Mouse (Mus musculus): Measurements from ENCODE around the gene Stat5a. TPM values are rescaled to one million over a fixed set of nuclear protein-coding genes. Genes with fewer than 3 reads are reported as not detected.

Stat5a gene
- polyA plus RNA-seq (2015; fragmentation: Nextera tagmentation; extraction: Ambion mirVana) = 3.7 and 4.5 TPM in 2 replicates

- Histone ChIP-seq H3K4me1 (ENCODE audit: insufficient read depth, low read length) (peaks cover 9% of the 10 kb centered on the region; the same call in 1 of the 2 replicates), H3K27me3 (ENCODE audit: insufficient read depth, low read length) (peaks cover 11% of the 10 kb centered on the region), H3K4me2 (replicated peaks; ENCODE audit: low read depth, low read length) (peak within 1 kb of the TSS; percentile 77), H3K9ac (replicated peaks; ENCODE audit: low read length) (peak within 1 kb of the TSS; percentile 70), H3K9me3 (ENCODE audit: low read length) (no peaks in the 10 kb centered on the region), H3K4me3 (ENCODE audit: low read length) (peak within 1 kb of the TSS; percentile 59), H3K27ac (ENCODE audit: low read length) (no peak within 1 kb of the TSS), H3K36me3 (ENCODE audit: insufficient read depth, low read length) (no peaks in the 10 kb centered on the region)
- no peak for ATAC-seq (ENCODE audit: low FRiP score, low TSS enrichment)
- 63% methylated on average over 9 of the region's 9 CpGs for WGBS
These were observed at the start of gene Stat5a for GRCm38 (mm10) chr11:100858935-100859578. Gene Stat5a (plus strand): TSS chr11:100859351.

- 33% methylated on average over 9 of the region's 9 CpGs for WGBS
- Histone ChIP-seq H3K27ac (ENCODE audit: low read length) (peak overlapping the region; percentile 39), H3K27me3 (ENCODE audit: insufficient read depth, low read length) (no peaks in the 10 kb centered on the region), H3K4me3 (ENCODE audit: low read length) (no peak overlapping the region), H3K36me3 (ENCODE audit: insufficient read depth, low read length) (no peaks in the 10 kb centered on the region; the same call in 1 of the 2 replicates), H3K9me3 (ENCODE audit: low read length) (0 out of 2 replicates have a peak, but pooled peaks cover 3% of the 10 kb centered on the region), H3K4me1 (ENCODE audit: insufficient read depth, low read length) (peaks cover 17% of the 10 kb centered on the region), H3K9ac (replicated peaks; ENCODE audit: low read length) (no peak overlapping the region), H3K4me2 (replicated peaks; ENCODE audit: low read depth, low read length) (peak overlapping the region; percentile 16; the same call in 1 of the 2 replicates)
- ATAC-seq (ENCODE audit: low FRiP score, low TSS enrichment) = peak; percentile 89
These were observed 48.6 kb upstream of the Stat5a start for GRCm38 (mm10) chr11:100810516-100810915.

- no peak for ATAC-seq (ENCODE audit: low FRiP score, low TSS enrichment)
These were observed 48.0 kb upstream of the Stat5a start for GRCm38 (mm10) chr11:100811132-100811531.

GRCm38 (mm10) chr11:100814498-100814897 lies 44.7 kb upstream of the Stat5a start:
- ATAC-seq (ENCODE audit: low FRiP score, low TSS enrichment) = peak; percentile 73
- H3K27me3 ChIP-seq (ENCODE audit: insufficient read depth, low read length) = no peaks in the 10 kb centered on the region
- no peak overlapping the region for H3K9ac ChIP-seq (replicated peaks; ENCODE audit: low read length)
- peak overlapping the region; percentile 20 for H3K4me3 ChIP-seq (ENCODE audit: low read length)
- 0 out of 2 replicates have a peak overlapping the region, but pooled peaks have one; percentile 29 for H3K27ac ChIP-seq (ENCODE audit: low read length)
- 18% methylated on average over 13 of the region's 13 CpGs for WGBS
- H3K36me3 ChIP-seq (ENCODE audit: insufficient read depth, low read length) = no peaks in the 10 kb centered on the region
- peak overlapping the region; percentile 45 for H3K4me2 ChIP-seq (replicated peaks; ENCODE audit: low read depth, low read length)
- H3K4me1 ChIP-seq (ENCODE audit: insufficient read depth, low read length) = peaks cover 21% of the 10 kb centered on the region
- H3K9me3 ChIP-seq (ENCODE audit: low read length) = 0 out of 2 replicates have a peak, but pooled peaks cover 3% of the 10 kb centered on the region

More at GRCm38 (mm10) chr11:100811132-100811531, 48.0 kb upstream of the Stat5a start:
- 78% methylated on average over 2 of the region's 2 CpGs for WGBS
- Histone ChIP-seq H3K27me3 (ENCODE audit: insufficient read depth, low read length) (no peaks in the 10 kb centered on the region), H3K27ac (ENCODE audit: low read length) (peak overlapping the region; percentile 39; the same call in 1 of the 2 replicates), H3K4me1 (ENCODE audit: insufficient read depth, low read length) (peaks cover 17% of the 10 kb centered on the region), H3K36me3 (ENCODE audit: insufficient read depth, low read length) (no peaks in the 10 kb centered on the region; the same call in 1 of the 2 replicates), H3K9ac (replicated peaks; ENCODE audit: low read length) (no peak overlapping the region), H3K9me3 (ENCODE audit: low read length) (0 out of 2 replicates have a peak, but pooled peaks cover 3% of the 10 kb centered on the region), H3K4me3 (ENCODE audit: low read length) (no peak overlapping the region), H3K4me2 (replicated peaks; ENCODE audit: low read depth, low read length) (no peak overlapping the region)

- Histone ChIP-seq H3K4me2 (replicated peaks; ENCODE audit: low read depth, low read length) (no peak overlapping the region), H3K27me3 (ENCODE audit: insufficient read depth, low read length) (no peaks in the 10 kb centered on the region), H3K4me1 (ENCODE audit: insufficient read depth, low read length) (peaks cover 12% of the 10 kb centered on the region), H3K9me3 (ENCODE audit: low read length) (0 out of 2 replicates have a peak, but pooled peaks cover 3% of the 10 kb centered on the region), H3K9ac (replicated peaks; ENCODE audit: low read length) (no peak overlapping the region), H3K27ac (ENCODE audit: low read length) (no peak overlapping the region), H3K36me3 (ENCODE audit: insufficient read depth, low read length) (no peaks in the 10 kb centered on the region), H3K4me3 (ENCODE audit: low read length) (no peak overlapping the region)
- 54% methylated on average over 3 of the region's 3 CpGs for WGBS
- no peak for ATAC-seq (ENCODE audit: low FRiP score, low TSS enrichment)
These were observed 42.8 kb upstream of the Stat5a start for GRCm38 (mm10) chr11:100816342-100816741.

GRCm38 (mm10) chr11:100816801-100817200 lies 42.4 kb upstream of the Stat5a start:
- Histone ChIP-seq H3K36me3 (ENCODE audit: insufficient read depth, low read length) (no peaks in the 10 kb centered on the region), H3K9me3 (ENCODE audit: low read length) (0 out of 2 replicates have a peak, but pooled peaks cover 3% of the 10 kb centered on the region), H3K27me3 (ENCODE audit: insufficient read depth, low read length) (no peaks in the 10 kb centered on the region), H3K4me1 (ENCODE audit: insufficient read depth, low read length) (peaks cover 12% of the 10 kb centered on the region), H3K27ac (ENCODE audit: low read length) (no peak overlapping the region), H3K4me3 (ENCODE audit: low read length) (no peak overlapping the region), H3K4me2 (replicated peaks; ENCODE audit: low read depth, low read length) (no peak overlapping the region), H3K9ac (replicated peaks; ENCODE audit: low read length) (no peak overlapping the region)
- 67% methylated on average over 4 of the region's 4 CpGs for WGBS
- ATAC-seq (ENCODE audit: low FRiP score, low TSS enrichment) = no peak

GRCm38 (mm10) chr11:100817311-100817710 lies 41.8 kb upstream of the Stat5a start:
- Histone ChIP-seq H3K9ac (replicated peaks; ENCODE audit: low read length) (no peak overlapping the region), H3K36me3 (ENCODE audit: insufficient read depth, low read length) (no peaks in the 10 kb centered on the region), H3K27ac (ENCODE audit: low read length) (no peak overlapping the region), H3K4me1 (ENCODE audit: insufficient read depth, low read length) (peaks cover 12% of the 10 kb centered on the region), H3K4me3 (ENCODE audit: low read length) (no peak overlapping the region), H3K27me3 (ENCODE audit: insufficient read depth, low read length) (no peaks in the 10 kb centered on the region), H3K9me3 (ENCODE audit: low read length) (0 out of 2 replicates have a peak, but pooled peaks cover under 1% of the 10 kb centered on the region), H3K4me2 (replicated peaks; ENCODE audit: low read depth, low read length) (no peak overlapping the region)
- 38% methylated on average over 9 of the region's 9 CpGs for WGBS
- no peak for ATAC-seq (ENCODE audit: low FRiP score, low TSS enrichment)

GRCm38 (mm10) chr11:100818359-100819012 lies 40.7 kb upstream of the Stat5a start:
- Histone ChIP-seq H3K27me3 (ENCODE audit: insufficient read depth, low read length) (no peaks in the 10 kb centered on the region), H3K9me3 (ENCODE audit: low read length) (no peaks in the 10 kb centered on the region), H3K9ac (replicated peaks; ENCODE audit: low read length) (no peak overlapping the region), H3K27ac (ENCODE audit: low read length) (no peak overlapping the region), H3K4me1 (ENCODE audit: insufficient read depth, low read length) (peaks cover 12% of the 10 kb centered on the region), H3K4me3 (ENCODE audit: low read length) (no peak overlapping the region), H3K4me2 (replicated peaks; ENCODE audit: low read depth, low read length) (no peak overlapping the region), H3K36me3 (ENCODE audit: insufficient read depth, low read length) (no peaks in the 10 kb centered on the region)
- ATAC-seq (ENCODE audit: low FRiP score, low TSS enrichment) = no peak
- 90% methylated on average over 15 of the region's 15 CpGs for WGBS

GRCm38 (mm10) chr11:100819048-100819447 lies 40.1 kb upstream of the Stat5a start:
- Histone ChIP-seq H3K9ac (replicated peaks; ENCODE audit: low read length) (no peak overlapping the region), H3K4me1 (ENCODE audit: insufficient read depth, low read length) (peaks cover 12% of the 10 kb centered on the region), H3K27ac (ENCODE audit: low read length) (no peak overlapping the region), H3K27me3 (ENCODE audit: insufficient read depth, low read length) (no peaks in the 10 kb centered on the region), H3K4me2 (replicated peaks; ENCODE audit: low read depth, low read length) (no peak overlapping the region), H3K36me3 (ENCODE audit: insufficient read depth, low read length) (no peaks in the 10 kb centered on the region), H3K9me3 (ENCODE audit: low read length) (no peaks in the 10 kb centered on the region), H3K4me3 (ENCODE audit: low read length) (no peak overlapping the region)
- ATAC-seq (ENCODE audit: low FRiP score, low TSS enrichment) = no peak
- WGBS = 66% methylated on average over 8 of the region's 8 CpGs

GRCm38 (mm10) chr11:100819626-100820025 lies 39.5 kb upstream of the Stat5a start:
- H3K9me3 ChIP-seq (ENCODE audit: low read length) = no peaks in the 10 kb centered on the region
- no peaks in the 10 kb centered on the region for H3K27me3 ChIP-seq (ENCODE audit: insufficient read depth, low read length)
- peaks cover 8% of the 10 kb centered on the region for H3K4me1 ChIP-seq (ENCODE audit: insufficient read depth, low read length)
- no peak overlapping the region for H3K27ac ChIP-seq (ENCODE audit: low read length)
- no peaks in the 10 kb centered on the region for H3K36me3 ChIP-seq (ENCODE audit: insufficient read depth, low read length)
- WGBS = 83% methylated on average over 16 of the region's 16 CpGs
- H3K4me3 ChIP-seq (ENCODE audit: low read length) = no peak overlapping the region
- ATAC-seq (ENCODE audit: low FRiP score, low TSS enrichment) = no peak
- no peak overlapping the region for H3K4me2 ChIP-seq (replicated peaks; ENCODE audit: low read depth, low read length)
- H3K9ac ChIP-seq (replicated peaks; ENCODE audit: low read length) = no peak overlapping the region

All from kidney, embryonic 16.5 days (tissue).